Mouse (Mus musculus) bone marrow, adult 2 months (tissue): ENCODE results near the gene Btn2a2.

Experiments used
- CTCF ChIP-seq: fragments of 200-500 bp; IDR thresholded peaks from 2 replicates; pipeline ENCODE4 v1.5.1; 2011; ENCODE audit warnings: low read length, control low read depth; ENCODE audit not compliant: control insufficient read depth, insufficient read depth
- POLR2A ChIP-seq: fragments of 200-500 bp; IDR thresholded peaks from 2 replicates; pipeline ENCODE4 v1.6.1; 2011; ENCODE audit warnings: low read depth, mild to moderate bottlenecking, control low read depth, low read length, borderline replicate concordance; ENCODE audit not compliant: control insufficient read depth

DNA sequence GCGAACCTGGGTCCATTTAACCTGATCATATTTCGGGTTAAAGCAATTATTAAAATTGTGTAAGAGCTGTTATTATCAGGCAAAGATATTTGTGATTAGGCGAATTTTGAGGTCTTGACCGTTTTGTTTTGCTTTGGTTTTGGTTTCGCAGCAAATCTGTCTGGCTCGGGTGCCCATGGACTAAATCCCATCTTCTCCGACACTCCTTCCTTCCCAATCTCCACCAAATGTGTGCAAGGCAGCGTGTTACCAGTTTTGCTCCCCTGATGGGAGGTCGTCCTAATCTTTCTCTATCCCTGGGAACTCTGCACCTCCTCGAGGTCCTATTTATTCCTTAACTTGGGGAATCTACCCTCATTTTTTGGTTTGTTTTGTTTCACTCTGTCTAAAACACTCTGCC is 43.5 kb downstream of the Btn2a2 start:
- TF ChIP-seq CTCF: no peak
- no peak for TF ChIP-seq POLR2A
